Mouse (Mus musculus) cortical plate, adult 2 months (tissue): ENCODE measurements around the gene Fbxo41. TPM values are rescaled to one million over a fixed set of nuclear protein-coding genes. Genes with fewer than 3 reads are reported as not detected.

Source experiments
- H3K27ac ChIP-seq: fragments of 200-500 bp; 2 replicates; pipeline ENCODE4 v1.5.1; 2012; ENCODE audit warnings: low read length, control low read depth, inconsistent platforms; ENCODE audit not compliant: insufficient read depth
- H3K4me1 ChIP-seq: fragments of 200-500 bp; 2 replicates; pipeline ENCODE4 v1.6.1; 2011; ENCODE audit warnings: low read length; ENCODE audit not compliant: control insufficient read depth, insufficient read depth
- H3K4me3 ChIP-seq: fragments of 200-500 bp; 2 replicates; pipeline ENCODE4 v1.5.1; 2011; ENCODE audit warnings: mild to moderate bottlenecking, low read length, control low read depth; ENCODE audit not compliant: insufficient read depth
- CTCF ChIP-seq: fragments of 200-500 bp; IDR thresholded peaks from 2 replicates; pipeline ENCODE4 v1.5.1; 2011; ENCODE audit warnings: mild to moderate bottlenecking, control low read depth, low read length; ENCODE audit not compliant: insufficient read depth; ENCODE audit errors: extremely low read depth
- POLR2A ChIP-seq: fragments of 200-500 bp; IDR thresholded peaks from 2 replicates; pipeline ENCODE4 v1.6.1; 2011; ENCODE audit warnings: mild to moderate bottlenecking, low read length, control low read depth; ENCODE audit not compliant: insufficient read depth; ENCODE audit errors: extremely low read depth
- polyA plus RNA-seq: library from polyadenylated mRNA; depleted of rRNA; stranded (reverse); fragments of >200 nt; gene quantifications from 2 replicates; pipeline ENCODE4 v1.2.3, GENCODE M21; 2012

Fbxo41 gene
- polyA plus RNA-seq, 1 experiment = 57.6 TPM

DNA sequence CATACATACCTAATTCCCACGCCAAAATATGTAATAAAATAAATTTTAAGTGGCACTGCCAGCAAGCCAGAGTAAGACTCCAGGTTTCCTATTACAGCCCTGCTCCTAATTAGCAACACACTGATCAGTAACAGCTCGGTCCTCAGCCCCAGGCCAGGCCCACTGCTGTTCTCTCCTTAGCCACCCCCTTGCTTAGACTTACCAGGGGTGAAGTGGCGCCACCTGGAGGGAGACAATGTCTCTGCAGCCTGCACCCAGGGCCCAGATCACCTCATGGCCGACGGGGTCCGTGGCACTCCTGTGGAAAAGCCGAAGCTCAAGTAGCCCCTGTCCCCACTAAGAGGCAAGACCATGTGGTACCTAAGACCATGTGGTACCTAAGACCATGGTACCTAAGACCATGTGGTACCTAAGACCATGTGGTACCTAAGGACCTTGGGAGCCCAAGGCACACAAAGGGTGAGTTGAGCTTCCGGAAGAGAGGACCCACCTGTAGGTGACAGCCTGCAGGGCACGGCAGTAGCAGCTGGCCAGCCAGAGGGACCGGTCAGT is 25.4 kb downstream of the Fbxo41 start:
- Histone ChIP-seq H3K4me3 (no peak overlapping the region), H3K27ac (no peak overlapping the region), H3K4me1 (peaks cover 6% of the 10 kb centered on the region; the same call in 1 of the 2 replicates)
- TF ChIP-seq CTCF (peak; percentile 51), POLR2A (no peak)

GRCm38 (mm10) chr6:85475581-85475980 is 27.2 kb downstream of the Fbxo41 start:
- no peak overlapping the region for H3K4me3 ChIP-seq
- no peak overlapping the region for H3K27ac ChIP-seq
- TF ChIP-seq CTCF = no peak
- TF ChIP-seq POLR2A = no peak
- H3K4me1 ChIP-seq = peaks cover 2% of the 10 kb centered on the region; the same call in 1 of the 2 replicates

- Histone ChIP-seq H3K27ac (no peak overlapping the region), H3K4me3 (no peak overlapping the region), H3K4me1 (peaks cover 2% of the 10 kb centered on the region; the same call in 1 of the 2 replicates)
- no peak for TF ChIP-seq POLR2A
- no peak for TF ChIP-seq CTCF
Observed at GRCm38 (mm10) chr6:85472542-85472941, 30.3 kb downstream of the Fbxo41 start.

DNA sequence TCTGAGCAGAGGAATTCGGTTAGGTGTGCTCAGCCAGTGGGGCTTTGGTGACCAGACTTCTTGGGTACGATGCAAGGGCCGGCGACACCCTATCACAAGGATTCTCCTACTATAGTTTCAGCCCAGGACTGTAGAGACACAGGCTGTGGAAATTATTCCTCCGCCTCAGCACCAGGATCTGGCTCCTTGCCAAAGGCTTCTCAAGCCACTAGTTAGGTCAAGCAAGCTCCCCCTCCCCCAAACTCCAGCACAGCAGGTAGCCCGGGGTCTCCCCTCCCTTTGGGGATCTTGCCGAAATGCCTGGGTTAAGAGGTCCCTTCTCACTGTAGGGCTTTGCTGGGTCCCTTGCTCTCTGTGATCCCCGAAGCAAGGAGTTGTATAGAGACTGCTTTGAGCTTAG is 30.8 kb downstream of the Fbxo41 start:
- Histone ChIP-seq H3K4me3 (no peak overlapping the region), H3K27ac (no peak overlapping the region), H3K4me1 (peaks cover 2% of the 10 kb centered on the region; the same call in 1 of the 2 replicates)
- no peak for TF ChIP-seq CTCF
- no peak for TF ChIP-seq POLR2A

DNA sequence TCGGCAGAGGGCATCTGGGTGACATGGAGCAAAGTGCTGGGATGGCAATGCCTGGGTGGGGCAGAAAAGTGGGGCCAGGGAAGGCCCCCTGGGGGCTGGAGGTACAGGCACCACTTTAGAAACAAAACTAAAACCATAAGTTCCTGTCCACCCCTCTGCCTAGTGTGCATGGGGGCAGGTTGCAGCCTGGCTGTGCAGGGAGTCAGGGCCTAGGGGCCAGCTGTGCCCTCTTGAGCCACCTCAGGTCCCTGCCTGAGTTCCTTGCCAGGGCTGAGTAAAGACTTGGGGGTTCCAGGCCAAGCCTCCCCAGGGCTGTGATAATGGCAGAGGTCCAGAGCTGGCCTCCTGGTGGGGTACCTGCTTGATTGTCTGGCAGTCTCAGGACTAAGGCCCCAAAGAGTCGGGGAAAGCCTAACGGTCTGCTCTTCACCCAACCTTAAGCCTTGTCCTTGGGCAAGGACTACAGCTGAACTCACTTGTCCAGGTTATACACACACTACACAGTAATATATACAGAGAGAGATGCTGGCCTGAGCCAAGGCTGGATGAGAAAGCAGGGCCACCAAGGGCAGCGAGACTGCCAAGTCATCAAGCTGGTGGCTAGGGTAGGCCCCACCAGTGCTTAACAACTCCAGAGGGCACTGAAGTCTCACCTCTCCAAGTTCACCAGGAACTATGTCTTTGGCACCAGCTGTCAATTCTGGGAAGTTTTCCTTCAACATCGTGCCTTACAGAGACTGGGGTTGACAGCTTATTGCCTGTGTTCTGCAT is 32.9 kb downstream of the Fbxo41 start:
- Histone ChIP-seq H3K4me3 (no peak overlapping the region), H3K27ac (no peak overlapping the region), H3K4me1 (peaks cover 2% of the 10 kb centered on the region; the same call in 1 of the 2 replicates)
- no peak for TF ChIP-seq CTCF

GRCm38 (mm10) chr6:85465381-85465780 is 37.4 kb downstream of the Fbxo41 start:
- Histone ChIP-seq H3K4me1 (no peaks in the 10 kb centered on the region), H3K4me3 (no peak overlapping the region), H3K27ac (no peak overlapping the region)
- TF ChIP-seq CTCF (peak; percentile 36; the same call in 1 of the 2 replicates), POLR2A (no peak)

DNA sequence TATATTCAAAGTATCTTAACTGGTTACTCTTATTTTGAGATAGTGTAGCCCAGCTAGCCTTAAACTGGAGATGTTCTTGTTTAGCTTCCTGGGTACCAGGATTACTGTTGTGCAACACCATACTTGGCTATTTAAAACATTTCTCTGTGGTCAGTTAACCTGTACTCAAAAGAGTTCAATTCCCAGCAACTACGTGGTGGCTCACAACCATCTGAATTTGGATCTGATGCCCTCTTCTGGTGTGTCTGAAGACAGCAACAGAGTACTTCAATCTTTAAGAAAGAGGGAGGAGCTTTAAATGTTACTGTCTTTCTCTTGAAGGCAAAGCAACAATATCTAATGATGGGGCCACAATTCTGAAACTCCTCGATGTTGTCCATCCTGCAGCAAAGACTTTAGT is 43.2 kb downstream of the Fbxo41 start:
- TF ChIP-seq CTCF (no peak), POLR2A (no peak)
- H3K4me1 ChIP-seq = peaks cover 3% of the 10 kb centered on the region; the same call in 1 of the 2 replicates
- no peak overlapping the region for H3K27ac ChIP-seq
- no peak overlapping the region for H3K4me3 ChIP-seq

DNA sequence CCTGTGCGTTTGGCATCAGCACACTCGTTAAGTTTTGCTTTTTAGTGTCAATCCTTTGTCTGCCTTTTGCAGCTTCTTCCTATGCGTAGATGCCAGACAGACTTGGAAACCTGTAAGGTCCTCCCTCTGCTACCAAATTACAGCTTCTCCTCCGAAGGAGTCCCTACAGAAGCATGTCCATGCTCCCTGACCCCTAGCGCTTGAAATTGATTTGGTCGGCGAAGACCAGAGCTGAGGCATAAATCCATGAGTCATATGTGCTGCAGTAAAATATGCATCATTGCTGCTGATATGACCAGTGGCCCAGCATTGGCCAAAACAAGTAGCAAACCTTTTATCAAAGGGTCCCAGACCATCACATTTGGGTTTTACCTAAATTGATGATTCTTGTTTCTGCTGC is 50.0 kb downstream of the Fbxo41 start:
- Histone ChIP-seq H3K27ac (no peak overlapping the region), H3K4me3 (peak overlapping the region; percentile 78), H3K4me1 (peaks cover 9% of the 10 kb centered on the region)
- TF ChIP-seq CTCF = no peak
- TF ChIP-seq POLR2A = no peak

- H3K4me1 ChIP-seq = peaks cover 6% of the 10 kb centered on the region
- TF ChIP-seq POLR2A (no peak), CTCF (no peak)
- H3K4me3 ChIP-seq = peak overlapping the region; percentile 78
- H3K27ac ChIP-seq = peak overlapping the region; percentile 43
Observed at GRCm38 (mm10) chr6:85452411-85452665, 50.5 kb downstream of the Fbxo41 start.
